Mouse (Mus musculus): Measurements from ENCODE around the gene Gsto2.
"Not testable (repeated sequence)": the region's sequence is repeated elsewhere in the genome, so short reads cannot be mapped to it uniquely, and the experiment has no call there.

Gene Gsto2

DNA sequence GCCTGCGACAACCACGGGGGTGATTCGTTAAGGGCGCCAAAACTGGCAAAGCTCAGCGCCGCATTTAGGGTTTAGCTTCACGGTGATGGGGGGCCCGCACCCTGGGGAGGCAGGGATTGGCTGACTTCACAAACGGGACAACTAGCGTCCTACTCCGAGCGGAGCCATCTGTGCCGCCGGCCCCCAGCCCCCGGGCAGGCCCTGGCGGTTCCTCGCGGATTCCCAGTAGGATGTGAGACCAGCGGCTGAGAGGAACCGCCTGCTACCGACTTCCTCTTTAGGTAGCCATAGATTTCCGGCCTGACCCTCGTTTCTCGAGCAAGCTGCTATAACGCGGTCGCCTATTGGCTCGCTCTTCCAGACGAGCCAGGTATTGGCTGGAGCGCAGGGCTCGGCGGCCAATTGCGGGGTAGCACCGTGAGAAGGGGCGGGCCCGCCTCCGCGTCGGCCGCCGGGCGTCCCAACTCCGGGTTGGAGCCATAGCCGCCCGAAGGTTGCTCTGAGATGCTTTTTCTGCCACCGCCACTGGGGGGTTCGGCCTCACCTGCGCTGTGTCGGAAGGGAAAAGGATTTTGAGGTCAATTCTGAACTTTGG, at the start of gene Gsto2:
TSS of gene Gsto2 (plus strand) at position 182 of the 595 bp plus-strand sequence.
- DNase-seq, result peak; percentile 96

DNA sequence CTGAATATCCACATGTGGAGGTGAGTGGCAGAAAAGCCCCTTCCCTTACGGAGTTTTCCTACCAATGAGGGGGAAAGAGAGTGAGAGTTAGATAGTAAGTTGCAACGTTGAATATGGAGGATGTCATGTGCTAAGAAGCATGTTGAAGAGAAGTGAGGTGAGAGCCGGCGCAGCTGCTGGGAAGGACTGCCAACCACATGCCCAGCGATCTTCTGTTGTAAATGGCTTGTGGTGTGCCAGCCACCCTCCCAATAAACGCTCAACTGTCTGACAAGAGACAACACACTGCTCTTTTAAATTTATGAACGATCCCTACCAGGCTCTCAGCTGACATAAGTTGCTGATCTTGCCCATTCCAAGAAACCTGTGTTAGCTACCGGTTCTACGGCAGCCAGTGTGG, 47.6 kb upstream of the Gsto2 start:
- no peak for DNase-seq

DNA sequence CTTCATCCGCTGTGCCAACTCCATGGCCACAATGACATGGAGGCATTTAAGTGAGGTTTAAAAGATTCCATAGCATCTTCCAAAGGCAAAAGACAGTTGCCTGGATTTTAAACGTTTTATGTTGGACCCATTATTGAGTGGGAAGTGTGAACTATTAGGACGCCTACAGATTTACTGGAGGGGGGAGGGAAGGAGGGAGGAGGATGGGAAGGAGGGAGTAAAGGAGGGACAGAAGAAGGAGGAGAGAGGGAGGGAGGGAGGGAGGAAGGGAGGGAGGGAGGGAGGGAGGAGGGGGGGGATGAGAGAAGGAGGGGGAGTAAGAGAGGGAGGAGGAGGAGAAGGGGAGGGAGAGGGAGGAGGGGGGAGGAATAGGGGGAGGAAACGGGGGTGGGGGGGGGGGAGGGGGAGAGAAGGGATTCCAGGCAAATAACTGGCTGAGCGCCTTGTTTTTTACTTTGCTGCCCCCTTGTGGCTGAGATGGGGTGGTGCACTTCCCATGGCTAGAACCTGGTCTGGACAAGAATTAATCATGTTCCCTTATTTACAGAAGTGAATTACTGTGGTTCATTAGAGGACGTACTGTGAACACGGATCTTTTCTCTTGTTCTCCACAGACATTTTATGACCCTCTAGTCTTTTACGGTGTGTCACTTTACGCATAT, 44.4 kb upstream of the Gsto2 start:
- DNase-seq, result peak; percentile 48

DNA sequence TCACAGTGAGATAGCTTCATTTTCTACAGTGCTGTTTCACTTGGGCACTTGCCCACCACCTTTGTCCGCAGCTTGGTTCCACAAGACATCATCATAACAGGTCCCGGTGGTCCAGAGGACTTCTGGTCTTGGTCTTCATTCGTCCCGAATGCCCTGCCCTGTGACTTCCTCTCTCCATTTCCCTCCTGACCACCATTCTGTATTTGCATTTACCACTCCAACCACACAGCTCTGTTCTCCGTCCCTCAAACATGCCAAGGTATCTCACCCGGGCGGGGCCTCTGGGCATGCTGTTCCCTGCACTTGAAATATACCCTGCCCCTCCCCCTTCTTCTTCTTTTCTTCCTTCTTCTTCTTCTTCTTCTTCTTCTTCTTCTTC, 43.9 kb upstream of the Gsto2 start:
- DNase-seq, result no peak

DNA sequence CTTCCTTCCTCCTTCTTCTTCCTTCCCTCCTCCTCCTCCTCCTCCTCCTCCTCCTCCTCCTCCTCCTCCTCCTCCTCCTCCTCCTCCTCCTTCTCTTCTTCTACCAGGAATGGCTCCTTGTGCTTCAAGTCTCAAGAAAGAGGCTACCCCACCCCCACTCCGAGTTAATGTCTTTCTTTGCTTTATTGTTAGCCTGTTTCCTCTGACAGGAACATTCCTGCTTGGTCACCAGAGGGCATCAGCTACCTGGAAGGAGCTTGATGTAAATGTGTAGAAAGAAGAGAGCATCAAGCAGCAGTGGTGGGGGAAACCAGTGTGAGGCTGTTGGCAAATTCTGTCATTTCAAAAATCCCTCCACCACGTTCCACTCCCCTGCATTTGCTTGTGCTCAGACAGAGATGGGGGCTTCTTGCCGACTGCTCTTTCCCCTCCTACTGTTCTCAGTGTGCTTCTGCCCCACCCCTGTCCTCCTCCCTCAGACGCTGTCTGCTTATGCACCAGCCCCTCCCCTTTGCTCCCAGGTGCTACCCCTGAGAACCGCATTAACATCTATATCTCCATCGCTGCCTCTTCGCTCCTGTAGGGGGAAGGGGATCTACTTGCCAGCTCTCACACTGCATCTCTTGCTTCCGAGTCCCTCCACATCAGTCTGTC, 43.1 kb upstream of the Gsto2 start:
- no peak for DNase-seq

DNA sequence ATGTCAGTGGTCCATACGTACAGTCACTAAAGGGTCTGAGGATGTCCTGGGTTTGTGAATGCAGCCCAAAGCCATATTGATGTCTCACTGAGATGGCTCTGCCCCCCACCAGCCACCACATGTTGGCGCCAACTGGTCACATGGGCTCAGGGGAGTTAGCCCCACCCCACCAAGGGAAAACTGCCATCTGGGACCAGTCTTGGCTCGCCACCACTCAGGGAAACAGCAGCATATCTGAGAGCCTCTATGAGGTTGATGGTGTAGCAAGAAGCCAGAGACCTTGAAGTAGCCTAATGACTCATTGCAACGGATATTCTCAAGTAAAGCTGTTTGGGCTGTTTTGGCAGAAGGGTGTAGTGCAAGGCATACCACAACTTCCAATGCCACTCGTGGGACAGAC, 41.3 kb upstream of the Gsto2 start:
- no peak for DNase-seq

DNA sequence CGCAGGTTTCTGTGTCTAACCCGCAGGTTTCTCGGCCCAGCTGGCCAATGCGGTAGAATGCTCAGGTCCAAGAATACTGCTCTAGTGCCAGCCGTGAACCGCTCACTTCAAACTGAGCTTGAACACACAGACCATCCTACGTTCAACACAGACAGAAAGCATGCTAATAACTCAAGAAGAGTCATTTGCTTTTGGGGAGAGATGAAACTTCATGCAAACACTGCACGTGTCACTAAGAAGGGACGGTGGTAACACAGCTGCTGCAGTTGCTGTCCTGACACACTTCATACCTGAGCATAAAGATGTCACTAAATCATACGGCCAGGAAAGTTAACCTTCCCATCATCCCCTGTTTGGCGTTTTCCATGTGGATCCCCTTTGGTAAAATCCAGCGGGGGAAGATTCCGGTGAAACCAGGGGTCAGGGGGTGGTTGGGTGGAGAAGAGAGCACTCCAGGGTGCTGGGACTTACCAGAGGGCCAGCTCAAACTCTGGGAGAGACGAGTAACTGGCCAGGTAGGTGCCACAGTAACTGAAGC, 35.4 kb upstream of the Gsto2 start:
- no peak for DNase-seq

DNA sequence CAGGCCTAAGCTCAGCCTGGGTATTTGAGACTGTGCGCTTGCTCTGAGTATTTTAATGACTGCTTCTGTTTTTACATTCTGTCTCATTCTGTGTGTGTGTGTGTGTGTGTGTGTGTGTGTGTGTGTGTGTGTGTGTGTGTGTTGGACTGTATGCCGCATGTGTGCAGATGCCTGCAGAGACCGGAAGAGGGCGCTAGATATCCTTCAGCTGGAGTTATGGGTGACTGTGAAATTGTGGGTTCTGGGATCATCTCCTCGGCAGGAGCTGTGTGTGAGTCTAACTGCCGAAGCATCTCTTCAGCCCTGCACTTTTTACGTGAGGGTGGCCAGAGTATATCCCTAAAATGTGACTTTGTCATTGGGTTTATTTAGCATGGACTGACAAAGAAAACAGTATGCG, 34.2 kb upstream of the Gsto2 start:
- DNase-seq, result no peak

DNA sequence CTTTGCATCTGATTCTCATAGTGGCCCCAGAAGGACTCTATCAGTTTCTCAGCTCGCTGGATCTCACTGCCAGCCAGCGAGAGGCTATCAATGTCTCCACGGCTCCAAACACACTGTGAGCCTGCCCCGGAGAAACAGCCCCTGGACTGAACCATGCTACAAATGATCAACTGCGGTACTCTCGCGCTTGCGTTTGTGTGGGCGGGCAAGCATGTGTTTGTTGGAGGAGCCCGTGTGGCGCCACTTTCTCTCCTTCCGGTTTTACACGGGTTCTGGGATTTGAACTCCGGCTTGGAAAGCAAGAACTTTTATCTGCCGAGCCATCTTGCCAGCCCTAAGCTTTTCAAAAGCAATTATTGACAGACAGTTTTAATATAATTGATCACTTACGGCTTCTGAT, 33.0 kb upstream of the Gsto2 start:
- no peak for DNase-seq

DNA sequence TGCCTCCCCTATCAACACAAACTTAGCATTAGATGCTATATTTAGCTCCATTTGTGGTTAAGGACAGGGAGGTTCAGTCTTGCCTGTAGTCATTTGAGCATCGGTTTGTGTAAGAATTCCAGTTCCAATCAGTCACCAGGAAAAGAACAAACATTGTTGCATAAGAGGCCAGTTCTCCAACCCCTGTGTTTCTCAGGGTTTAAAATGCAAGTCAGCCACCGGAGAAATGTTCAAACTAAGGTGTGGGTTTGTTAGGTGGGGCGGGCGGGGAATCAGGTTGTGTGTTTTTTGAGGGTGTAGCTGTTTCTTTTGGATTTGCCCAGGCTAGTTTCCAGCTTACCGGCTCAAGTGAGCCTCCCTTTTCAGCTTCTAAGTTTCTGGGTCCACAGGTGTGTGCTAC, 30.7 kb upstream of the Gsto2 start:
- DNase-seq, result no peak

DNA sequence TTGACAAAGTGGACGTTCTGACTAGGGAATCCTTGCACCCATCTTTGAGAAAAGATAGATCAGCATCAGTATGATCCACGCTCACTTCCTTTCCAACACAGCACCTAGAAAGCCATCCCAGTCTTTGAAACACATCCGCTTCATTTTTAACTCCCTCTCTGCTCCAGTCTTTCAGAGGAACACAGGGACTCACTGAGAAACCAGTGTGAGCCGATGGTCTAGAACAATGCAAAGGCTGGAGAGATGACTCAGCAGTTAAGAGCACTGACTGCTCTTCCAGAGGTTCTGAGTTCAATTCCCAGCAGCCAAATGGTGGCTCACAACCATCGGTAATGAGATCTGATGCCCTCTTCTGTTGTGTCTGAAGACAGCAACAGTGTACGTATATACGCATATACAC, 29.6 kb upstream of the Gsto2 start:
- no peak for DNase-seq

DNA sequence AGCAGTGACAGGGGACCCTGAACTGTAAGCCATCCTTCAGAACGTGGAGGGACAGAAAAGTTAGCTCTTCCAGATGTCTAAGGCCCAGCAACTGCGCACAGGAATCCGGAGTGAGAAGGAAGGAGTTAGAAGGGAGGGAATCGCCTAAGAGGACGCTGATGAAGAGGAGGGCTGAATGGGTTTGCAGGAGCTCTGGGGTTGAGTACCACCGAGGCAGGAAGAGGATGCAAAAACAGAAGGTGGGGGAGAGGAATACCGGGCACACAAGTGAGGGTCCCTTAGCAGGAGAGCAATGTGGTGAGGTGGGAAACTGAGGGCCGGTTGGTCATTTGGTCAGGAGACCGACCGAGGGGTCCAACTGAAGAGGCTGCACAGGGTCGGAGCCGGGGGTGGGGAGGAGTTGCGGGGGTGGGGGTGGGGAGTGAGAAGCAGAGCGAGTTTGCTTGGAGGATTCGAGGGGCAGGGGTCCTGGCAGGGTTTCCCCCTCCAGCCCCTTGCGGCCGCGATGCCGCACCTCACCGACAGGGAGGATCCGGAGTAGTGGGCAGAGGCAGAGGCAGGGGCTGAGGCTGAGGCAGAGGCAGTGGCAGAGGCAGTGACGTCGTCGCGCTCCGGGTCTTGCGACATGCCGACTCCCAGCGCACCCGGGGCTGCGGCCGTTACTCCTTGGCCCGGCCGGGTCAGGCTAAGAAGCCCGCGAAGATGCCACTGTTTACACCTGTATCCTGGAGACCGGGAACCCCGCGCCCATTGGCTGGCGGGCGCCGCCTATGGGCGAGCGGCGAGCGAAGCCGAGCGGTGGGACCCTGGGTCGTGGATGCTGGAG, 28.4 kb upstream of the Gsto2 start:
- DNase-seq, result no peak

DNA sequence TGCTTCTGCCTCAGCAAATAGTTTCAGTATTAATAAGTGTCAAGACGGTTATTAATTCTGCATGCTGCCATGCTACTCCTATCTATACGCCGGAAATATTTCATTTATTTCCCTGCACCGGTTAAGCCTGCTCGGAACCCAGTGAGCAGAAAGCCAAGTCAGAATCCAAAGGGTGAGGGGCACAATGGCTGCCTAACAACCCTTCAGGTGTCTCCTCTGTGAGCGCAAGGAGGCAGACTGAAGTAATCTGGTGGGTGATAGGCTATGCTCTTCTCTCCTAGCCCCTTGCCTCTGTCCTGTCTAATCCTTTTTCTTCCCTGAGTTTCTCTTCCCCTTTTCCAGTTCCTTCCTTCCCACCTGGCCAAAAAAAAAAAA, 27.8 kb upstream of the Gsto2 start:
- DNase-seq, result no peak

DNA sequence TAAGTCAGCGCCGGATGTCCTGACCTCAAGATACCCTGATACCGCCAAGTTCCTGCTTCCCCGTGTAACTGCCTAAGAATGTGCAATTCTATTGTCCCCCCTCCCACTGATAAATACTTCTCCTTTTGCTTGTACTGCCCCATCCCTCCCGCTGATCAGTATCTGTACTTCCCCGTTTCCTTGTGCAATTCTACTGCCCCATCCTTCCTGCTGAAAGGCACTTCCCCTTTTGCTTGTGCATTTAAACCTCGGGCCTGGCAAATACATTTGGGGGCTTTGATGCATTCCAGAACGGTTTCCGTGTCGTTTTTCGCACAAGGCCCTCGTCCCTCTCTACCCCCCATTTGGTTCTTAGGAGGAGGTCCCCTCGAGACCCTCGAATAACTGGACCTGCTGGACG, 24.1 kb upstream of the Gsto2 start:
- DNase-seq, result not testable (repeated sequence)

DNA sequence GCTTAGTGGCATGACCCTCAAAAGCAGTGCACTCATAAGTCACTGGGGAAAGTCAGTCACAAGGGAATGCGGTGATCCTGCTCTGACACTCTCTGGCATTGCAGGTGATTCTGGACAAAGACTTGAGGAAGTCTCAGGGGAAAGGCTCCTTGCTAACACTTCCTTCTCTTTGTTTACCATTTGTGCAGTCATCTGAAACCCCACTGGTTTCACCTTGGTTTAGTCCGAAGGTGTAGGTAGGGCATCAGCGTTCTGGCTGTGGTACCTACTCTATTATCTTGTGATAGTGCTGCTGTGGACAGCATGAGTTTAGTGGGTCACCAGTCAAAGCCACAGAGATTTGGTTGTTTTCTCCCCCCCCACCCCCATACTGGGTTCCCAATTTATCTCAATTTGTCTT, 15.6 kb upstream of the Gsto2 start:
- no peak for DNase-seq

DNA sequence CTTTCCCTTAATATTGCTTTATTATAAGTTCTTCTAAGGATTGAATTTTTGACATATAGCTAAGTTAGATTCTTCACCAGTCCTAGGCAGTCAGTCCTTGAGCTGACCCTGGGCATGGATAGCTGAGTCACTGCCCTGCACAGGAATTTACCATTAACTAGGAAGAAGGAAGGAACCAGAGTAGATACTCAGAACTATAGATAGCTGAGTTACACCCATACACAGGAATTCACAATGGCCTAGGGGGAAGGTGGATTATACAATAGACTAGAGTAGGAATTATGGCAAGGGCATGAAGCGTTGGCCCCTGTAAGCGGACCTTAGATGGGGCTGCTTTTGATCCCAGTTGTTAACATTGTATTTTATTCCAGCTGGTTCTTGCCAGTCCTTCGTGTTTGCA, 13.2 kb upstream of the Gsto2 start:
- not testable (repeated sequence) for DNase-seq

DNA sequence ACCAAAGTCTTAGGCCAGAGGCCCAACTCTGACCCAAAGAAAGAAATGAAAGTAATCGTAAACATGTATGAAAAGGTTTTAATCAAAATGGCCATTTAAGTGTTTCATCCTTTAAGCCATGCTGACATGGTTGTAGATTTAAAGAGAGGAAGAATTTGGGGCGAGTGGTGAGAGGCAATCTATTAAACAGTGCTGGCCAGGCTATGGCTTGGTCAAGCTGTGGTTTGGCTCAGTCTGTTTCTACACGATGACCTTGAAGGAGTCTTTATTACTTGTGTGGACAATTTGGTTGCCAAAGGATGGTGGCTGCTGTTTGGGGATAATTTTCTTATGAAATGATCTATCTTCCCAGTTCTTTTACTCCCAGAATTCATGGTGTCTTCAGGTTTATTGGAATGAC, 12.3 kb upstream of the Gsto2 start:
- no peak for DNase-seq

DNA sequence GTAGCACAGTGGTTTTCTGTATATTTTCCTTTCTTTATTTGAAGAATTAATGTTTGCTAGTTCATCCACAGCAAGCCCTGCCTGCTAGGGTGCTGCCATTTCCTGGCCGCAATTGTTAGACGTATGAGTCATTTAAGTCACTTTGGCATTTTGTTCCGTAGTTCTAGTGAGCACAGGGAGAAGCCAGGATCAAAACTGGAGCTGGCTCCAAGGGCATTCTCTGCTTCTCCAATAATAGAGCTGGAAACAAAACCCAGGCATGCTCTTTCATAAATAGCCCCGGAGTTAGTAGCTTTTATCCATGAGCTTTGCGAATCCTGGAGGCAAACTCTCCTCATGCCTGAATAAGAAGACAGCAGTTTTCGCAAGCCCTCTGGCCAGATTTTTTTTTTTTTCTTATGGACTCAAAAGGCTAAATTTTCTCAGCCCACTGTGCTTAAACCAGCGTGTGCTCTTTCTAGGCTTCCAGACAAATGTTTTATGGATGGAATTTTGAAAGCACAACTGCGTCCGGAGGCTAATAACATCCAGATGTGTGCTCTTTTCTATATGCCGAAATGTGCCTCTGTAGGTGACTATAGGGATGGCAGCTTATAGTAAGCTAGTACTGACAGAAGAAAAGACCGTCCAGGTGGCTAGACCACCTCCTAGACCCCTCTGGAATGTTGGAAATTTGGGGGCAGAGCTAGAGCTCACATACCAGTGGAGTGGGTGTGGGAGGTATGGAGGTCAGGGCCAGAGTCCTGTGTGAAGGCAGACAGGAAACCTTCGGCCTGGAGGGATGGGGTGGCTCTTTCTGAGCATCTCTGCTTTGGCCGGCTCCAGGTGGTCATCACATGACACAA, 11.2 kb upstream of the Gsto2 start:
- no peak for DNase-seq

DNA sequence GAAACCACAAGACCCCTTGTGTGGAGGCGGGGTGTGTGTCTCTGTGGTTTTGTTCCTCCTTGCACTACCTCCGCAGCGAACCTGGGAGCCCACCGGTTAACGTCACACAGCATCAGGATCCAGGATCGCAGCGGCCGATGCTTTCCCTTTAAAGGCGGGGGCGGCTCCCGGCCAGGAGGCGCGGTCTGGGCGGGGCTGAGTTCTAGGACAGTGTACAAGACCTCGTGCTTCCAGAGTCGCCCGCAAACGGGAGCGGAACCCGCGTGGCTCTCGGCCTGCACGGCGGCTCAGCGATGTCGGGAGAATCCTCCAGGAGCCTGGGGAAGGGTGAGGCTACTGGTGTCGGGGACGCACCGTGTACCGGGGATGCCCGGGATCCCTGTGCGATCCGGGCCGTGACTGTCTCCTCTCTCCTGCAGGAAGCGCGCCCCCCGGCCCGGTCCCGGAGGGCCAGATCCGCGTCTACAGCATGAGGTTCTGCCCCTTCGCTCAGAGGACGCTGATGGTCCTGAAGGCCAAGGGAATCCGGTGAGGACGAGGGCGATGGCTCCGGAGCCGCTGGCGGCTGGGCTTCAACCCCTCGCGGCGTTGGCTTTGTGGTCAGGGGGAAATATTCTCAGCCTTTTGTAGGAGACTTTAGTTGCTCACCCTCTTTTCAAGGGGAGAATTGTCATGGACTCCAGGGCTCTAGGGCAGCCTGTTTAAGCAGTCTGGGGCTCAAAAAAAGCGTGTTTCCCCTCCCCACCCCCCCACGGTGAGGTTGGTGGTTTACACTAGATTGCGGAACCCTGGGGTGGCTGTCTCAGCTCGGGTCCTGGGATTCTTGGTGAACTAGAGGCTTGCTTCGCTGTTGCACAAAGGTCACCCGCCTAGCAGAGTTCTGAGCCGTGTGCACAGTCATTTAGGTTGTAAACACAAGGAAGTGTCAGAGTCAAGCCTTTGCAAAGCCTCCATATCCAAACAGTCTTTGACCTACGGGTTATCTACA, 10.2 kb upstream of the Gsto2 start, which contains the start of gene Gsto1:
TSS of gene Gsto1 (plus strand) at position 175 of the 988 bp plus-strand sequence.
- DNase-seq, result peak; percentile 87

DNA sequence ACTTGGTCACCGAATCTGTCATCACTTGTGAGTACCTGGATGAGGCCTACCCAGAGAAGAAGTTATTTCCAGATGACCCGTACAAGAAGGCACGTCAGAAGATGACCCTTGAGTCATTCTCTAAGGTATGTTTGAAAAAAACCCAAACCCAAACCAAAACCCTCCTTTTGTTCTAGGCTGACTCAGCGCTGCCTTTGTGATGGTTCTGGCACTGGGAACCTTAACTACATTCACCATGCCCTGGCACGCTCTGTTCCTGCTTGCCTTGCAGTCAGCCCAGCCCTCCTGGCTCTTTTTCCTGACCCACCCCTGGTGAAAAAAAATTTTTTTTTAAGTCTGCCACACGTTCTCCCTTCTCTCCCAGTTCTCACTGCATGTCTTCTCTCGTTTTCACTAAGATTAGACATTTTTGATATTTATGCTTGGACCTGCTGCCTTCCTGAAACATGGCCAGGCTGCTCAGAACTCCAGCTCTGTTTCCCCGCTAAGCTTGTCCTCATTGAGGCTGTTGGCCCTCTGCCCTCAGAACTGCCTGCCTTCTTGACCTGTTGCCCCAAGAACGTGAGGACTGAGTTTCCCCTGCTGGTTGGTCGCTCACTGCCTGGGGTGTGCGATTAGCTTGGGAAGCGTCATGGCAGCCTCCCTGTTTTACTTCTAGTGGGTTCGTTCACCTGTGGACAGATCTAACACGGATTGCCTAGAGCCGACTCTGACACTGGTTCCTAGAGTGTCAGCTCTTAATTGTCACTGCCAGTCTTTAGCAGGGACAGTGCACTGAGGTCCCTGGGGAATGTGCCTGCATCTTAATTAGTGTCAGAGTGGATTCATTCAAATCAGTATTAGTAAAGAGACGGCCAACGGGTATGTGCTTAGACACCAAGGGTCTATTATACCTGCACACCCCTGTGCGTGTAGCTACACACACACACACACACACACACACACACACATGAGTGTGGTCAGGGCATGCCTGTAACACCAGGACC, 7.1 kb upstream of the Gsto2 start:
- no peak for DNase-seq

All from cerebellum, adult 11-12 months (tissue).